Mouse (Mus musculus) embryonic fibroblast, embryonic 13.5 days (primary cell): Measurements from ENCODE around the gene 1810010H24Rik.

Experiments used
- CTCF ChIP-seq: IDR thresholded peaks from 2 replicates; pipeline ENCODE4 v1.5.1; 2011; ENCODE audit warnings: mild to moderate bottlenecking, control low read depth, low read length, moderate library complexity, borderline replicate concordance; ENCODE audit not compliant: insufficient read depth
- POLR2A ChIP-seq: IDR thresholded peaks from 2 replicates; pipeline ENCODE4 v1.6.1; 2011; ENCODE audit warnings: low read depth, mild to moderate bottlenecking, control low read depth, low read length, moderate library complexity

GRCm38 (mm10) chr11:107057391-107057790 lies 31.9 kb downstream of the 1810010H24Rik start:
- TF ChIP-seq CTCF, result no peak
- TF ChIP-seq POLR2A, result no peak
